Mouse (Mus musculus): ENCODE measurements around the gene Fam213a.

Gene Fam213a

DNA sequence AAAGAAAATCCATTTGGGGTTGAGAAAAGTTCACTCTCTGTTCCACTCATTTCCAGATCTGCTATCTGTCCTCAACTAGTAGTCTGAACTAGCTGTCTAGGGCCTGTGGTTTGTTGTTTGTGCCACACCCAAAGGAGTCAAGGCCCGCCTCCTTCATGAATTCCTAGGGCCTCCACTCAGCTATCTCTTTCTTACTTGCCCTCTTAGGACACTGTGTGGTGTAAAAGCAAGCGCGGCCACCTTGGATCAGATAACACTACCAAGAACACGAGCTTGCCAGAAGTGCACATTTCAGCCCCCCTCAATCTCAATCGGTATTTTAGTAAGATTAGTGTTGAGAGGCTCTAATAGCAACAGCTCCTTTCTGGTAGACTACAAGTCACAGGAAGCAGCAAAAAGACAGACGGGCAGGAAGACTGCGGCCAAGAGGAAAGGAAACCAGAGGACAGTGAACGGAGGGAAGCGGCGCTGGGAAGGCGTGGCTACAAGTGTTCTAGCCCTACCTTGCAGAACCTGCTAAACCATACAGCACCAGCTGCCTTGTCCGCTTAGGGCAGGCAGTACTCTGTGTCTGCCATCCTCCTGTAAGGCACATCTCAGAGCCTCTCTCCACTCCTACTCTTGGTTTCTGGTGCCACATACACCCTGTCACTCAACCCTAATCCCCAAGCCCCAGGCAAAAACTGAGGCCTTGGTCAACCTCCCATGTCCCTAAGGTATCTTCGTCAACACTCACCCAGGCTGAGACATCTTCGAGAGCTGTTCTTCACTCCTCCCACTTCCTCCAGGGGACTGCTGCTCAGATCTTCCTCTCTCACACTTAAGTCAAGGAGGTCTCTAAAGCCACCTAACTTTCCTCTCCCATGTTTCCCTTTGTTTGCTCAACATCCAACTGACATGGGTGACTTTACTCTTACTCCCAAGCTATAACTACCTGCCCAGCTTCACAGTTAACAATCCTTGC, 65.9 kb downstream of the Fam213a start:
- intact Hi-C loops (cut with DNase I), result no loop called here

DNA sequence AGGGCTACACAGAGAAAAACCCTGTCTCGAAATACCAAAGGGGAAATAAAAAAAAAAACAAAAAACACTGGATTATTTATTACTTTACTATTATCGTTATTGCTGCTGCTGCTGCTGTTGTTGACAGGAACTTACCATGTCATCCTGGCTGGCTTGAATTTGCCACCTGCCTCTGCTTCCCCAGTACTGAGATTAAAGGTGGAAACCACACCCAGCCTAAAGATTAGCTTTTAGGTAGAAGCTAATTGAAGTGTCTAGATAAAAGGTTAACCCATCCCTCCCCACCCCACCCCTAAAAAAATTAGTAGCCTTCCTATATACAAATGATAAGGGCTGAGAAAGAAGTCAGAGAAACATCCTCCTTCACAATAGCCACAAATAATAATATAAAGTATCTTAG, 69.8 kb downstream of the Fam213a start:
- intact Hi-C loops (cut with DNase I), result no loop called here
